Comparison of ENCODE assay signal across 14 mouse cellular contexts in genomic region chr15:24793381-24793780, GRCm38 (mm10).
"Had no signal": no experiment of that assay in that cellular context is flagged by ENCODE, and none has a peak within 500 bp of the region (broad histone marks: within the 10 kb centered on the region; RNA-seq: fewer than 3 reads in every experiment).

No protein-coding gene starts in this region.

- H3K4me3 ChIP-seq: megakaryocyte, embryonic 14.5 days; midbrain, embryonic 12.5 days had no signal

- H3K36me3 ChIP-seq: midbrain, embryonic 12.5 days had no signal

- H3K4me1 ChIP-seq: megakaryocyte, embryonic 14.5 days; midbrain, embryonic 12.5 days had no signal

- H3K27ac ChIP-seq: kidney, postnatal 0 days; macrophage; midbrain, embryonic 12.5 days had no signal

- H3K9me3 ChIP-seq: megakaryocyte, embryonic 14.5 days; midbrain, embryonic 12.5 days had no signal

- H3K4me2 ChIP-seq: liver, embryonic 11.5 days; lung, embryonic 14.5 days; midbrain, embryonic 12.5 days had no signal

- H3K27me3 ChIP-seq: megakaryocyte, embryonic 14.5 days; midbrain, embryonic 12.5 days had no signal

- DNase-seq: kidney, adult 9 months; kidney, postnatal 4 days; lung, embryonic 14.5 days; lung, postnatal 14 days; right cerebral cortex, adult 18-20 months; right cerebral cortex, postnatal 25 days; thymus, adult 18-20 months; thymus, postnatal 14 days had no signal

- H3K9ac ChIP-seq: lung, embryonic 14.5 days; midbrain, embryonic 12.5 days had no signal

- ATAC-seq: midbrain, embryonic 16.5 days had no signal
